Mouse (Mus musculus) embryo, embryonic 11.5 days (tissue): Measurements from ENCODE around the gene C1qtnf6.

Experiments
- DNase-seq: peaks from one replicate; pipeline ENCODE4 v3.0.0-alpha.2; 2012; ENCODE audit warnings: low read depth, low spot score

The C1qtnf6 gene

DNA sequence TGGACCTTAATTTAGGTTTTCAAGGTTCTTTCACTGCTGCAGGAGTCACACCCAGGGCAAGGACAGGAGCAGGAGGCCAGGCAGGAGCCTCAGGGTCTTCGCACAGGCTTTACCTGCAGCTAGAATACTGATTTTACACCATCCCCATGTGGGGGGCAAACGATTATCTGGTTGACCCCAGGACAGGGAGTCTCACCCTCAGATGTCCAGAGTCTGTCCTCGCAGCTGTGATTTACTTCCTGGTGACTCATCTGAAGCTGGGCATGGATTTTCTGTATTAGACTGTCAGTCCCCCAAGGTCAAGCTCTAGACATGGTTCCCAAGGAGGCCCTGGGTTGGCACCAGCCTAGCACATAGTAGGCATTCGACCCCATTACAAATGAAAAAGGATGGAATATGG, 14.8 kb upstream of the C1qtnf6 start:
- no peak for DNase-seq

- no peak for DNase-seq
Measured at GRCm38 (mm10) chr15:78544561-78545001, 13.4 kb upstream of the C1qtnf6 start, which contains the start of gene Sstr3. TSS of gene Sstr3 (minus strand) at chr15:78544685.

DNA sequence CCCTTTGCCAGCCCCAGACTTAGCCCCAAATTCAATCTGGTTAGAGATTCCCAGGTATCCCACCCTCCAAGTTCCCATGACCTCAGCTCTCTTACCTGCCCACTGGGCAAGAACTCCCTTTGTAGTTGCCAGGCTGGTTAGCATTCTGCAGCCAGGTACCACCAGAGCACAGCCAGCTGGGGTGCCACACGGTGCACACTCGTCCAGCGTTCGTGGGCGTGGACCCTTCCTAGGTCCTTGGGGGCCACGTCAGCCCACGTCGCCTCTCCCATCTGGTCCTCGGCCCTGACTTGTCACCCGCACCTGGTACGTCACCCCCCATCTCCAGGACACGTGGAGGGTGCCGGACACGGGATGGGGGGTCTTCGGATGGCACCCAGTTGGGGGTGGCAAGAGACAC, 12.8 kb upstream of the C1qtnf6 start:
- no peak for DNase-seq

- DNase-seq = no peak
Measured at GRCm38 (mm10) chr15:78542767-78543303, 11.6 kb upstream of the C1qtnf6 start.

DNA sequence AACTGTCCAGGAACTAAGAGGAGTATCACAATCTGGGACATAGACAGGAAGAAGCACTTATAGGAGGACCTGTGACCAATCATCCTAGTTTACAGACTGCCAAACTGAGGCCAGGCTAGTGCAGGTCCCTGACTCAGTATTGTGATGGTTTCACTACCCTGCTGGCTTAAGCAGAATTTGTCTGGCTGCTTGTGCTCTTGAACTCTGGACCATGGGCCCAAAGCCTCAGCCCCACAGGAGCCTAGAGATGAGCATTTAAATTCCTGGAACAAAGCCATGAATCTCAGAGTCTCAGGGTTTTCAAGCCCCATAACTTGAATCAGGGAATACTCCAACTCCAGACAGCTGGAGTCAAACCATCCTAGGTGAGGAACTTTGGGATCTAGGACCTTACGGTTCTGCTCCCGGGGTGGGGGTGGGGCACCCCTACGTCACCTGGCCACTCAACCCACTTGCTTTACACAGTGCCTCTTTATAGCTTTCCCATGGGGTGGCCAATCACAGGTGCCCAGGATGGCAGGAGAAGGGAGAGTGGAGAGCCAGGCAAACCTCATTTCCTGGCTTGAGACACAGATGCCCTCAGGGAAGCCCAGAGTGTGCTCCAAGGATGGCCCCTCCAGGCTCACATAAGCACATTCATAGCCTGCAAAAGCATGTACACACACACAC, 11.0 kb upstream of the C1qtnf6 start:
- no peak for DNase-seq

DNA sequence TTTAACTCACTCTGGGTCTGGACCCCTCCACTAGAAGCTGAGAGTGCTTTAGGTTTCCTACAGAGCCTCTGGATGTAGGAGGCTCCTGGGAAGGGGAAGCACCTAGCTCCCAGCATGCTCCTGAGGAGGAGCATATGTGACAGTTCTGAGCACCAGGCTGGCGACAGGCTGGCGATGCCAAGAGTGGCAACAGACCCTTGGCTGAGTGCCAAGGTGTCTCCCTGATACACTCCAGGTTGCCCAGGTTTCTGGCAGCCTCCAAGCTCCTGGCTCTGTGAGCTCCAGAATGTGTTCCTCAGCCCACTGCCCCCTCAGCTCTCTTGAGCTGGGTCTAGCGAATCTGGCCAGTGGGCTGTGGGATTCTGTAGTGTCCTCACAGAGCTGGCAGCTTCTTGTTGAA, 10.4 kb upstream of the C1qtnf6 start:
- no peak for DNase-seq

GRCm38 (mm10) chr15:78541036-78541435, 9.8 kb upstream of the C1qtnf6 start:
- no peak for DNase-seq

- DNase-seq = no peak
Measured at GRCm38 (mm10) chr15:78535723-78536421, 4.7 kb upstream of the C1qtnf6 start.

GRCm38 (mm10) chr15:78533346-78533835, 2.2 kb upstream of the C1qtnf6 start:
- no peak for DNase-seq

DNA sequence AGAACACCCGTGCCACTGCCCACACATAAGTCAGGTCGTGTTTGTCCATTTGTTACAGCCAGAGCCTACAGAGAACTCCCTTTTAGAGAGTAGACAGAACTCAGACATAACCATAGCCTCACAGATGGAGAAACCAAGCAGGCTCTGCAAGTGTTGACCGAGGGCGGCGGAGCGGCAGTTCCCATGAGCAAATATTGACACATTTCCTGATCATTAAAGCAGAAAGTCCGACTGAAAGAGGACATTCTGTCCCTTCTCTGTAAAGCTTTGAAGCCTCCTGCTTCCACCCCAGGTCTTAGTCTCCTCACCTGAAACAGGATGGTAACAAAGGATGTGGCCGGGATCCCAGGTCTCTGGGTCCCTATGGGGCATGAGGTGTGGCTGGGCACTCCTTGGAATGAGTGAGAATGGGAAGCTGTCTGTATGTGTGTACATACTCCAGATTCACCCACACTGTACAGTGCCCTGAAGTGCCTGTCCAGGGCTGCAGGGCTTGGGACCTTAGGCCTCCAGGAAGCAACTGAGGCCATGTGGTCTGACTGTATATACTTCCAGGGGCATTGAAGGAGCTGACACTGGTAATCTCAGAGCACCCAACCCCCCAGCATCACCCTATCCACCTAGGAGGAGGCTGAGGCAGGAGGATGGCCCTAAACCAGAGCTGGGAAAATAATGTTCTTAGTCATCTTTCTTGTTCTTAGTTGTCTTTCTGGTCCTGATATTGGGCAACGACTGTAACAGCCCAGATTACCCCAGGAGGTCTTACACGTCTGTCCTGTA, 1.5 kb upstream of the C1qtnf6 start:
- no peak for DNase-seq

DNA sequence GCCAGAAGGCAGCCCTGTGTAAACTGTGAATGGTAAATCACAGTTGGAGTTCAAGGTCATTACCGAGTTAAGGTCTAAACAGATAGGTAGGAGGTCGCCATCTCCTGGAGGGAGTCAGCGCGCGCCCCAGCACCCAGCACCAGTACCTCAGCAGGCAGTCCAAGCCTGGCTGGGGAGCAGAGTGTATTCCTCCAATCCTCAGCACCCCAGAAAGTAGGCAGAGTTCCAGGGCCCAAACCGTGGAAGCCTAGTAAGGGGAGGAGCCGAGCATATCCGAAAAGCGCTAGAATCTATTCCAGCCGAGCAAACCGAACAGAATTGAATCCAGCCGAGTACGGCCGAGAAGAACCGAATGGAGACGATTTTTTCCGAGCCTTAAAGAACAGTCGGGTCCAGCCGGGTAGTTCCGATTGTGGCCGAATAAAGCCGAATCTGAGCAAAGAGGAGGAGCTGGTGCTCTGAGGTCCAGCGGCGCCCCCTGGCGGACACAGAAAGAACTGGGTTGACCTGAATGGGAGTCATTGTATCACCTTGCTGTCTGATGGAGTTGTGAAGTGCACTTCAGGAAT, 769 bp upstream of the C1qtnf6 start:
- DNase-seq = peak; percentile 96

DNA sequence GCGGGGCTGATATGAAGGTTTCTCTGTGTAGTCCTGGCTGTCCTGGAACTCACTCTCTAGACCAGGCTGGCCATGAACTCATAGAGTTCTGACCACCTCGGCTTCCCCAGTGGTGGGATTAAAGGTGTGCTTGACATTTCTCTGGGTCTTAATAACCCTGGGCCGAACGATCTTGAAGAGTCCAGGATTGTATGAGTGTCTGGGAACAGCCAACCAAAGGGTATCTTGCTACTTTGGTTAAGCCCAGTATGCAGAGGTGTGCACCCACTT, 170 bp upstream of the C1qtnf6 start:
- no peak for DNase-seq

- no peak for DNase-seq
Measured at GRCm38 (mm10) chr15:78530141-78530540, 1.1 kb downstream of the C1qtnf6 start.

- DNase-seq = peak; percentile 50
Measured at GRCm38 (mm10) chr15:78529428-78529990, 1.7 kb downstream of the C1qtnf6 start.

- no peak for DNase-seq
Measured at GRCm38 (mm10) chr15:78528726-78529411, 2.3 kb downstream of the C1qtnf6 start.

- no peak for DNase-seq
Measured at GRCm38 (mm10) chr15:78527973-78528372, 3.2 kb downstream of the C1qtnf6 start.

DNA sequence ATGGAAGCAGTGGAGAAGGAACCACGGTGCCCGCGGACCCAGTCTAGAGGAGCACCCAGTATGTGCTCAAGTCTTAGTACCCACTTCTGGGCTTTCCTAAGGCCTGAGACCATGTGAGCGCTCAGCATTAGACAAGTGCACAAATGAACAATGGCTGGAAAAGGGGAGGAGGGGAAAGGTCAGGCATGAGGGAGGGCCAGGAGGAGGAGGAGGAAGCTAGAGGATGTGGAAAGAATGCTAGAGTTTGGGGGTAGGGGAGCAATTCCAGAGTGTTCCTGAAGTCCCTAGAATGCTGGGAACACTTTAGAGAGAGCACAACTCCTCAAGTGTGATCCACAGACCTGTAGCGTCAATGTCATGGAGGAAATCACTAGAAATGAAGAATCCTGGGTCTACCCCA, 7.1 kb downstream of the C1qtnf6 start:
- no peak for DNase-seq

DNA sequence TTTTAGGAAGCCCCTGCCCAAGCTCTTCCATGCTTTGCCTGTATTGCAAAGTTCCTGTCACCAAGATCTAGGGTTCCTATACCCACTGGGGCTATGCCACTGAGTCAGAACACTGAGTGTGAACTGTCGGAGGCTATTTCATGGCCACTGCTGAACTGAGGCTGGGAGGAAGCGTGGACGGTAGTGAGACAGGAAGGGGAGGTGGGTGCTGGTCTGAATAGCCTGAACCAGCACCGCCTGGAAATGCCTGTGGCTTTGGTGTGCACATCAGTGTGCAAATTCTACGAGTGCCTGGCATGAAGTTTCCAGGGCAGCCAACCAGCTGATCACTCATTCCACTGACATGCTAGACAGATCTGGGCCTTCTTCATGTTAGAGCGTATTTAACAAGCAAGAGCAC, 9.3 kb downstream of the C1qtnf6 start:
- no peak for DNase-seq

- no peak for DNase-seq
Measured at GRCm38 (mm10) chr15:78521331-78521730, 9.9 kb downstream of the C1qtnf6 start.

- DNase-seq = no peak
Measured at GRCm38 (mm10) chr15:78520112-78520715, 11.0 kb downstream of the C1qtnf6 start.

DNA sequence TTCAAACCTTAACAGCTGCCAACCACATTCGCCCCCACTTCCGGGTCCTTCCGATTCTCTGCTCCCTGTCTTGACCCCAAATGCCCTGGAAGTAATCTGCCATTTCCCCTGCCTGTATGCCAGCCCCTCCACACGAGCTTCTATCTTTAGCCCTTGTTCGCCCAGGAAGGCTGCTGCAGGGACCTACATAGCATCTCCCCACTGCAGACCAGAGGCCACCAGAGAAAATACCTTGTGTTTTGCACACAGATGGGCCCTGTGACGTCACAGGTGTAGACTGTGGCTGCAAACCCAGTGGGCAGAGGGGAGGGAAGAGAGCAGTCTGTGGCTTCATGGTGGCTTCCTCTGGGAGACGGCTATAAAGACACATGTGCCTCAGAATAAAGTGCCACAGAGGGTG, 13.0 kb downstream of the C1qtnf6 start:
- no peak for DNase-seq
